Mouse (Mus musculus) embryo, embryonic 9.5 days (tissue): ENCODE results near the gene Olfr1183.
"Not testable (repeated sequence)": the region's sequence is repeated elsewhere in the genome, so short reads cannot be mapped to it uniquely, and the experiment has no call there.

ENCODE experiments used
- DNase-seq: peaks from one replicate; pipeline ENCODE4 v3.0.0-alpha.2; 2017; ENCODE audit errors: extremely low spot score

Olfr1183 gene

GRCm38 (mm10) chr2:88454567-88454966 is at the start of gene Olfr1183:
Gene Olfr1183, plus strand, starts transcription at chr2:88454867.
- DNase-seq, result not testable (repeated sequence)

- no peak for DNase-seq
Measured at GRCm38 (mm10) chr2:88406353-88406752, 48.3 kb upstream of the Olfr1183 start, which contains the start of gene Olfr1179. Gene Olfr1179, minus strand, starts transcription at chr2:88406453.

- no peak for DNase-seq
Measured at GRCm38 (mm10) chr2:88419051-88419450, 35.6 kb upstream of the Olfr1183 start, which contains the start of gene Olfr1180. Gene Olfr1180, minus strand, starts transcription at chr2:88419151.

- no peak for DNase-seq
Measured at GRCm38 (mm10) chr2:88426071-88426470, 28.6 kb upstream of the Olfr1183 start, which contains the start of gene Olfr1181. Gene Olfr1181, minus strand, starts transcription at chr2:88426171.

- no peak for DNase-seq
Measured at GRCm38 (mm10) chr2:88449031-88449430, 5.6 kb upstream of the Olfr1183 start, which contains the start of gene Gm13757. Gene Gm13757, minus strand, starts transcription at chr2:88449131.

- no peak for DNase-seq
Measured at GRCm38 (mm10) chr2:88483298-88483697, 28.6 kb downstream of the Olfr1183 start, which contains the start of gene Olfr1184. Gene Olfr1184, plus strand, starts transcription at chr2:88483598.

GRCm38 (mm10) chr2:88493020-88493419 is 38.4 kb downstream of the Olfr1183 start, which contains the start of gene Olfr1185-ps1:
Gene Olfr1185-ps1, plus strand, starts transcription at chr2:88493320.
- no peak for DNase-seq

- no peak for DNase-seq
Measured at GRCm38 (mm10) chr2:88518251-88518650, 63.6 kb downstream of the Olfr1183 start, which contains the start of gene Olfr1186. Gene Olfr1186, plus strand, starts transcription at chr2:88518551.
